Mouse (Mus musculus): ENCODE data around the gene Aox3.

Aox3 gene

DNA sequence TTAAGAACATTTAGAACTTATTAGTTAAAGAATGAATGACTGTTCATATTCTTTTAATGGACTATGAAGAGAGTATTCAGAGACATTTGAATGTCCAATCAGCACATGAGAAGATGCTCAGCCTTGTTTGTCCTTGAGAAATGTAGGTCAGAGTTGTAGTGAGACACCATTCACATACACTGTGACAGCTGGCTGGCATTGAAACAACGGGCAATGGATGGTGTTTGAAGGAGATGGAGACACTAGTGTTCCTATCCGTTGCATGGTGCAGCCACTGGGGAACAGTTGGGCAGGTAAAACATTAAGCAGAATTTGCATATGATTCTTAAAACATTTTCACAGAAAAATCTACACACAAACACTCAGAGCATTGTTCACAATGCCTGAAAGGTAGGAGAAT is 5.9 kb upstream of the Aox3 start:
- DNase-seq (ENCODE audit: low spot score) = no peak

DNA sequence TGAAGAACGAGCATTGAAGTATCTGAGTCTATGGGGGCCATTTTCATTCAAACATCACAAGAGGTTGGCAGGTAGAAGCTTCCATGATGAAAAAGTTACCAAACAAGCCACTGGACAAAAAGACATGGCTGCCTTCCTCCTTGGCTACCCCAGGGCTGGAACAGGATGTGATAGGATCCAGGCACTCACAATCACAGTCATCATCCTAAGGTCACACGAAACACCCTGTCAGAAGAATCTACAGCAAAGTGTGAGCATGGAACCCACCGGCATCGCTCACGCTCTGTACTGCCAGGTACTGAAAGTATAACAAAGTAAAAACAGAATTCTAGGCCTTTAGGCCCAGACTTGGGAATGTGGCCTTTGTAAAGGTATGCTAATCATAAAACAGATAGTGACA is 2.7 kb upstream of the Aox3 start:
- DNase-seq (ENCODE audit: low spot score) = no peak

DNA sequence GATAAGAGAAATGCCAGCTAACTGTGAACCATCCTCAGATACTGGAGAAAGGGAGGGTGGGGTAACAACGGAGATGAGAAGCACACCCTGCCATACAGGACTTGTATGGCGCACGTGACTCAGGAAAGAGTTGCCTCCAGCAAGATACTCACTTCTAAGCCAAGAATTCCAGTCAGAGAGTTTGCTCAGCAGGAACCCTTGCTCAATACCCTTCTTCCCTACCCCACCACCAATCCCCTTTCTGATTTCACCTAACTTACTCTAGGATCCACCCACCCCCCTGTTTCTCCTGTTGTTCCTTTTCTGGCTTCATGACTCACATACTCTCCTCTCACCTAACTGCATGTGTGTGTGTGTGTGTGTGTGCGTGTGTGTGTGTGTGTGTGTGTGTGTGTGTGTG is 1.6 kb upstream of the Aox3 start:
- DNase-seq (ENCODE audit: low spot score) = no peak

DNA sequence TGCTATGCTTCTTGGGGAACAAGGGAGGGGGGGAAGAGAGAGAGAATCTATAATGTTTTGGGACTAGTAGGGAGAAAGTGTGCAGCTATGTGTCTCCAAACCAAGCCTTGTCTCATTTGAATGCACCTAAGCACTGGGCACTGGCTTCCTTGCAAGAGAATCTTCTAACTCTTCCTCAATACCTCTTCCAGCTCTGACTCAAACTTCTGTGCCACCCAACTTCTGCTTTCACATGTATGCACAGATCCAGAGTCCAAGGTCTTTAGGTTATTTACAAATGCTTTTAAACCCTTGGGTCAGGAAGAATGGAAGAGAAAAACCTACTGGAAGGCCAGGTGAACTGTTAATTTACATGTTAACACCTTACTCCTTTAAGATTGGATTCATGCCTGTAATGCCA is 511 bp downstream of the Aox3 start:
- DNase-seq (ENCODE audit: low spot score) = no peak

DNA sequence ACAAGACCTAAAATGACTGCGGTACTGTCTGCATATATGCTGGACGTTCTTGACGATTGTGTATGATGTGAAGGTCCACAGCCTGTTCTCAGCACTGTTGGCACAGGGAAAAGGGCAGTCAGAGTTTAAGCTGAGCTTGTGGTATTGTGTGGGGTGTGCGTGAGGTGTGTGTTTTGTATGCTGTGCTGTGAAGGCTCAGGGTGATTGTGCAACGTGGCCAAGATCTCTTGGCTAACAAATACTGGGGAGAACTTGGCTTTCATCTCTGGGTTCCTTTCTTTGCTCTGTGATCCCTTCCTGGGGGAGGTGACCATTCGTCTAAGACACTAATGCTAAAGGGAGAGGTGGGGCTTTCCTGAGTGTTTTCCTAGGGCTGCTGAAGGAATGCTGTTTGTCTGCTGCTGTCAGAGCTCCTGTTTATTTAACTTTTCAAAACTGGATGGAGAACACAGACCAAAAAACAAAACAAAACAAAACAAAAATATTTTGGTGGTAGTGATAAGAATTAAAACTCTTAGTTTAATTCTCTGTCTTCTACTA is 1.2 kb downstream of the Aox3 start:
- no peak for DNase-seq (ENCODE audit: low spot score)

DNA sequence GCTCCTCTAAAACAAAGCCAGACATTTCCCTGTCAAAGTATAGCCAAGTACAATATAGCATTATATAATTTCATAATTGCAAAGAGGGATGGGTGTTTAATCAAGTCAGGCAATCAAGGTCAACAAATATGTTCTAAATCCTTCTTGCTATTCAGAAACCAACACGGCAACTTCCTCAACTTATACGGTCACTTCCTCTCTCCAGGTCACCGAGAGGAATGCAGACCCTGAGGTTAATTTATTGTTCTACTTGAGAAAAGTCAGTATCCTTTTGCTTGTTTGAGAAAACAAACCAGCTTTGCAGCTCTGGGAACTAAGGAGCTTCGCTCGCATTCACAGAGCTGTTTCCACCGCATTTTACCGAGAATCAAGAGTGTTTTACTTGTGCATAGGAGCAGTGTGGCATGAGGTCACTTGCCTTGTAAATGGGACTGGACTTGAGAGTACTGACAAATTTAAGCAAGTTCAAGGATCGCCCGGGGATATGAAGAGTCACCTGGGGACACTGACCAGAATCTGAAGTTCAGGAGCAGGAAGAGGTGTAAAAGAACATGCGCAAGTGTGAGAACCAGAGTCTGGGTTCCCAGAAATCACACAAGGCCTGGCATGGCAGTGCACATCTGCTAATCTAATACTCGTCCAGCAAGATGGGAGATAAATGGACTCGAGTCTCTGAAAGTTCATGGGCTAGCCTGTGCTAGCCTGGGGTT is 1.9 kb downstream of the Aox3 start:
- no peak for DNase-seq (ENCODE audit: low spot score)

DNA sequence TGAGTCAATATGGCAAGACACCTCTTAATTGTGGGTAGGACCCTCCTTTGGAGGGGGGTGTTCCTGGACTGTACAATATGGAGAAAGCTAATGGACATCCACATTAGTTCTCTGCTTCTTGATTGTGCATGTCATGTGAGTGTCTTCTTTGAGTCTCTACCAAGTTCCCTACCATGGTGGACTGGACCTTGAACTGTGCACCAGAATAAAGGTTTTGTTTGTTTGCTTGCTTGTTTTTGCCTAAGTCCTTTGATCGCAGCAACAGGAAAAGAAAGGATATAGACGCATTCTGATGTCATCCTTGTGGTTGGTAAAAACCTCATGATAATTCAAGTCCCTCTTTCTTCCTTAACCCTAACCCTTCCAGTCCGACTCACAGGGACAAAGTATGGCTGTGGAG is 5.3 kb downstream of the Aox3 start:
- DNase-seq (ENCODE audit: low spot score) = no peak

DNA sequence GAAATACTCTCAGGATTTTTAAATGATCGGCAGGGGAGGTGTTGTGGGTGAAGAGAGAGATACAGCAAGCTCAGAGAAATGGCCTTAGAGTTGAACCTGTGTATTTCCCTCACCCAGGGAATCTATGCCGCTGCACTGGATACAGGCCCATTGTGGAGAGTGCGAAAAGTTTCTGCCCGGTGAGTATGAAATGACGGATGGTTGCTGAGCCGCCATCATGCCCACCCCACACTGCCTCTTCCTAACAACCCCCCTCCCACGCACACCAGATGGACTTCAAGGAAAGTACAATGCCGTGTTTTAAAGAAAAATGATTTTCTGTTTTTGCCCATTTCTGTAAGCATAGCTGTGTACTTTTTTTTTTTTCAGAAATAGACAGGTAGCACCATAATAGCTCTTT is 12.0 kb downstream of the Aox3 start:
- no peak for DNase-seq (ENCODE audit: low spot score)

DNA sequence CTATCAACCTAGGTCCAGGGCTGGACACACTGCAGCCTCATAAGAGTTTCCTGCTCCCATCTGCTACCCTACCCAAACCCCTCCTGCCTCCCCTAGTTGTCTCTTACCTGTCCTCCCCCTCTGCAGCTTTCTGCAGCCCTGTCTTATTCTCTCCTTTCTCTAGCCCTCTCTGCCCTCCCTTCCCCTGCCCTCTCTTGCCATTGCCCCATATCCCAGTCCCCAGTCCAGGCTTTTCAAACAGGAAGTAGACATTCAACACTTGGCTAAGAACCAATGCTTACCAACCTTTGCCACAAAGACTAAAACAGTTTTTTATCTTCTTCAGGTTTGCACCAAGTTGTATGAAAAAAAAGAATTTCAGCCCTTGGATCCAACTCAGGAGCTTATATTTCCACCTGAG is 25.0 kb downstream of the Aox3 start:
- no peak for DNase-seq (ENCODE audit: low spot score)

DNA sequence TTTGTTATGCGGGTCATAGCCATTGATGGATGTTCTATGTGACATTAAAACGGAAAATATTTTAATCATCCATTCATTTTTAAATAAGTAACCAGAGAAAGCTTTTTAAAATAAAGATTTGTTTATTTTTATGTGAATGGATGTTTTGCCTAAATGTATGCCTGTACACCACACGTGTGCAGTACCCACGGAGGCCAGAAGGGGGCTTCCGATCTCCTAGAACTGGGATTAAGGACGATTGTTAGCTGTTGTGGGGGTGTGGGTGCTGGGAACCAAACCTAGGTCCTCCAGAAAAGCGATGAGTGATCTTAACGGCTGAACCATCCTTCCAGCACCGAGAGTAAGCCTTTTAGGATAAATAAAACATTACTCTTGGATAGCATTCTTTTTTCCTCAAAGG is 26.1 kb downstream of the Aox3 start:
- no peak for DNase-seq (ENCODE audit: low spot score)

DNA sequence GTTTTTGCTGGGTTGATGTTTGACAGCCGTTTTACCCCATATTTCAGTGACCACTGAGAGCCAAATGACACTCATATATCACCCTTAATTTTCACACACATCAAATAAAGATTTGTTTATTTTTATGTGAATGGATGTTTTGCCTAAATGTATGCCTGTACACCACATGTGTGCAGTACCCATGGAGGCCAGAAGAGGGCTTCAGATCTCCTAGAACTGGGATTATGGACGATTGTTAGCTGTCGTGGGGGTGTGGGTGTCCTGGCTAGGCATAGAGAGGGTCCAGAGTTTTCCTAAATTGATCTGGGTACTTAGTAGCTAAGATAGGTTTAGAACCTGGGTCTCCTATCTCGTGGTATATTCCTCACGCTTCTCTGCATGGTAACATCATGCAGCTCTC is 27.7 kb downstream of the Aox3 start:
- DNase-seq (ENCODE audit: low spot score) = no peak

DNA sequence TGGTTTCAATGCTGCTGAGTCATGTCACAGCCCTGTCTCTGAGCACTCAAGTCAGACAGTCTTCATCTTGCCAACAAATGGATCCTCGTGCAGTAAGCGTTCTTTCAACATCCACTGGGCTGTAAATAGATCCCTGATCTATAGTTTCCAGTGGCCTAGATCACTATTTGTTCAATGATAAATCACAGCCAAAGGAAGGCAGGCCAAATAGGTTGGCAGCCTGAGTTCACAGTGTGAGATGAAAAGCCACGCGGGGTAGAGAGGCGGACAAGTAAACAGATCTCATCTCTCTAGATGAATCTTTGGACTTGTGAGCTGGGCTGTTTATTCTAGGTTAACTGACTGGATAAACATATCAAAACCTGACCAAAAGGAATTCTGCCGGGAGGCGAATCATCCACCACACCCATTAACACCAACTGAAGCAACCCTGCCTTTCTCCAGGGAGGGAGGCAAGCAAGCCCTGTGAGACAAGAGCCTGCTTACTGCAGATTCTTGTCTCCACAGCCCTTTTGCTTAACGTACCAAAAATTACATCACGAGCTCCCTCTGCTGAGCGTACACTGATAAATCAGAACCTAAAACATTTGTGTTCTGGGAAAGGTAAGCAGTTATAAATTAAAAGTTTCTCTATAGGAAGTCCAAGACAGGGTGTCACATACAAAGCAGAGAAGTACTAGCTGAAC is 31.6 kb downstream of the Aox3 start:
- DNase-seq (ENCODE audit: low spot score) = no peak

DNA sequence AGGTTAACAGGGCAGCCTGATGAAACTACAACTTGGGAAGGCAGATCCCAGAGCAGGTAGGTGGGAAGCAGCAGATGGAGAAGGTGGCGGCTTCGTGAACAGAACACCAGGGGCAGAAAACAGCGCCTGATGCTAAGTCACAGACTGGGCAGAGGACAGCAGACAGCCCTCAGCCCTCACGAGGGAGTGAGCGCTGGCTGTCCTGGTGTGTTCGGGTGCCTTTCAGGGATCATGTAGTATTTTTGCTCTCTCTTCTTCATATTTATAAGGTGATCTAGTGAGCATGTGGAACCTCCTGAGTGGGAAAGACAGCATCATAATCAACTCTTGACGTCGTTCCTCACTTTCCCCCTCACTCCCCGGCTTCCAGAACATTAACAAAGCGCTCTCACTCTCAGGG is 33.1 kb downstream of the Aox3 start:
- DNase-seq (ENCODE audit: low spot score) = no peak

DNA sequence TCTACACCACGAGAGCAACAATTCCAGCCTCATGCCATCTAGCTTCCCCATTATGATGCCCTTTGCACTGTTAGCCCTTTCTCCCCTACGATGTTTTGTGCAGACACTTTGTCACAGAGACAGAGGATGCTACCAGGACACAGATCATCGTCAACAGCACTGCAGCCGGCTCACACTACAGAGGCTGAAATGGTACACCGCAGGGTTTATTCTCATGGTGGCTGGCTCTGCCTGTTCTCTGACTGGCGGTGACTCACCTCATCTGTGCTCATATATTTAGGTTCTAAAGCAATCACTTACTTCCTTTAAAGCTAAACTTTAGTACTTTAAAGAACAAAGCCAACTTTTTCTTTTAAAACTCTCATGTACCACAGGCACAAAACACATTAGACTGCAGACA is 34.8 kb downstream of the Aox3 start:
- no peak for DNase-seq (ENCODE audit: low spot score)

DNA sequence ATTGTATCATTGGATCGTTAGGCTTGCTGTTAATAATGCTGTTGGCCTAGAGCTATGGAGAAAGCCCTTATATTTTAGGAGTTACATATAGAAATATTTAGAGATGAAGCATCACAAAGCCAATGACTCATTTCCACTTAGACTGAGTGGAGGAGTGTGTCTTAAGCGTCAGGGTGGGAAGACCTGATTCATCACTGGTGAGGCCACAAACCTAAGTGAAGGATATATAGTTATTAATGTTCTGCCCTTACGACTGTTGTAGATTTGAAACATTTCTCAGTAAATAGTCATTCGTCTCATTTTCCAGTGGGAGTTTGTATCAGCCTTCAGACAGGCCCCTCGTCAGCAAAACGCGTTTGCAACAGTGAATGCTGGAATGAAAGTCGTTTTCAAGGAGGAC is 39.3 kb downstream of the Aox3 start:
- no peak for DNase-seq (ENCODE audit: low spot score)

DNA sequence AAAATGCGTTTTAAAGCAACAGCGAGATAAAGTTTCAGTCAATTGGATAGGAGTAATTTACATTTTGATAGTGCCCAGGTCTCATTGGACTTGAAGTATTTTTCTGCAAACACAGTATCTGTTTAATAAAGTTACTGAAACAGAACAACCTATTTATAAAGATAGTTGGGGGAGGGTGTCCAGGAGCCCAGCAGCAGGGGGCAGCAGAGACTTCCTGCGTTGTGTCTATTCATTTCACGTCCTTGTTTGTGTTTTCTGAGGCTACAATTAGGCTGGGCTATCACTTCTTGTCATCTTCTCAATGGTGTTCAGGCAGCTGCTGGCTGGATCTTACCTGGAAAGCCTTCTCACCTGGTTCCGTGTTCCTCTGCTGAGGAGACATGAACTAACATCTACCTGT is 43.8 kb downstream of the Aox3 start:
- DNase-seq (ENCODE audit: low spot score) = no peak

DNA sequence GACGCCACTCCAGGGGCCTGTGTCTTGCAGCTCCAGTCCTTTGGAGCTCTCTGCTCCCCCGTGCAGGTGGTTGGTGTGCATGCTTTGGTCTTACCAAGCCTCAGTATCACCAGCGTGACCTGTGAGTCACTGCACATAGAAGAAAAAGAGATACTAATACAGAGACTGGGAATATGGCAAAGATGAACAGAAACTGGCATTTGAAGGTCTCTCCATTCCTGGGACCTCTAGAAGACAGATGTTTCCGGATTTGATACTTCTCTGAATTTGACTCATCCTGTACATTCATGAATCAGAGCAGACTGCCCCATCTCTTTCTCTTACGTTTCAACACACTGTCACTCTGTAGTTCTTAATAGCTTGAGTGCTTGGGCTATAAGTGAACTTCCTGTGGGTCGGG is 57.0 kb downstream of the Aox3 start:
- DNase-seq (ENCODE audit: low spot score) = no peak

DNA sequence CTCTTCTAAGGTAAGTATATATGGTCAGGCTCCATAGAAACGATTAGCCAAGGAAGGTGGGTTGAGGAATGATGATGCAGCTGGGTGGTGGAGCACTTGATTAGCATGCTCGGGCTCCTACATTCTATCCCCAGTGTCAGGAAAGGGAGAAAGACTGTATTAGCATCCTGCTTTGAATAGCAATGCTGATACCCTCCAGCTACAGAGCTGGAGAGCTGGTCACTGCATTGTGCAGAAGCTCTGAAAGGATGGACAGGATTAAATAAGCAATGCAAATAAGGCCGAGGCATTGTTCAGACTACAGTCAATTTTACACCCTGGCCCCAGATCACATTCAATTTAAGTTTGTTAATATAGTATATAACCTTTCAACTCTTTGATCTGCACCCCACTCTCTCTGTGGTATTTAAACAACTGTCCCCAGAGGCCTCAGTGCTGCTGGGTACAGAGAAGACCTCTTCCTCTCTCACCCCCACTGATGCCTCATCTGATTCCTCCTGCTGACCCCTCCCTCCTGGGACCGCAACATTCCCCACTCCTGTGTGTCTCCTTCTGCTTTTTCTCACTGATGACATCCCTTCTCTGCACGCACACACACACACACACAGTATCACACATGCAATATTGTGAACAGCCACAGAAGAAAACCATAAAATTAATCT is 75.7 kb downstream of the Aox3 start:
- no peak for DNase-seq (ENCODE audit: low spot score)

DNA sequence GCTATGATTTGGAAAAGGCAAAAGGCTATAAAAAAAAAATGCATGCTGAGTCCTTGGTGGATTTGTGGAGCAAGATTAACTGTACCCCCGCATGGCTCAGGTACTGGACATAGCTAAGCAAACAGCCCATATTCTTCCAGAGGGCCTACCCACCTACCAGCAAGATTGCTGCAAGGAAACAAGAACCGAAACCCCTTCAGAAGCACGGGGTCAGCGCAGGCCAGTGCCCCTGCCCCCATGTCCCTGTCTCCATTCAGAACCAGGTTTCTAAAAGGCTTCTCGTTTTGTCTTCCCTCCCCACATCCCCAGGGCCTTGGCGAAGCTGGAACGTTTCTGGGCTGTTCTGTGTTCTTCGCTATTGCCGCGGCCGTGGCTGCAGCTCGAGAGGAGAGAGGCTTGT is 81.4 kb downstream of the Aox3 start:
- DNase-seq (ENCODE audit: low spot score) = no peak

DNA sequence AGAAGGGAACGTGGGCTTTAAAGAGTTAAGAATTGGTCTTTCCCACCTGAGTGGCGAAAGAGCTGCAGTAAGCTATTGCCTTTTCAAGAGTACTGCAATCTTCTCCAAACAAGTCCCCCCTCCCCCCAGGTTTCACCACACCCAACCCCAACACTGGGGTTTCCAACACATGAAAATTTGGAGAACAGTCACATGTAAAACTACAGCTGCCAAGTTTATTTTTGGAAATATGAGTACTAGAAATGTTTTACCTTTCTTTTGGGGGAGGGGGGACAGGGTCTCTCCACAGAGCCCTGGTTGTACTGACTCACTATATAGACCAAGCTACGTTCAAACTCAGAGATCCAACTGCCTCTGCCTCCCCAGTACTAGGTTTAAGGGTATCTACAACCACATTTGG is 82.1 kb downstream of the Aox3 start:
- DNase-seq (ENCODE audit: low spot score) = no peak

DNA sequence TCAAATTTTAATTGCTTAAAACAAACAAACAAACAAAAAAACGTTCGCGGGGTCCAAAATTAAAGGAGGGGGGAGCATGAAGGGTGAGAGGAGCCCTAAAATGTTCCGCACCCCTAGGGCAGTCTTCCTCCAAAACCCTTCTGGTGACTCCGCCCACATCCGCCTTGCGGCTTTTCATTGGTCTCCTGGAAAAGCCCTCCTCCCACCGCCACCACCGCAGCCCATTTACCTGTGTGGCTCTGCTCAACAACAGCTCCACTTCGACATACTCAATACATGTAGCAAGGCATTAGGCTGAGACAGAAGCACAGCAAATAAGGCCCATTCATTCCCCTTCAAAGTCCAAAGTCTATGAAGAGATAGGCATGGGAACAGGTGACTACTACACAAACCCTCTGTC is 82.6 kb downstream of the Aox3 start:
- peak; percentile 1 for DNase-seq (ENCODE audit: low spot score)

DNA sequence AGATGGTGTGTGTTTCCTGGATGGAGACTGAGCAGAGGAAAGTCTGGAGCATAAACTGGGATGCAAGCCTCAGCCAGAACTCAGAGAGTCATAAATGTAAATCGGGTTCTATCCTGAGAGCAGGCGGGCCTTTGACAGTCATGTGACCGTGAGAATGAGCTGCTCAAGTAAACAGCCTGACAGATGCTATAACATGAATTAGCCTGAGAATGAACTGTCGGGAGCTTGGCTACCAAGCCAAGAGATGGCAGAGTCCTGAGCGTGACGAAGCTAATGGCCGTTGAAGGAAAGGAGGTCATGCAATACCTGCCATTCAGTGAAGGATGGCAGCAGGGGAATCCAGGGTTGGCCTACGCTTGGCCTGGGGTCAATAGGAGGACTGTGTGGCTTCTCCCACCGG is 84.1 kb downstream of the Aox3 start:
- DNase-seq (ENCODE audit: low spot score) = no peak

DNA sequence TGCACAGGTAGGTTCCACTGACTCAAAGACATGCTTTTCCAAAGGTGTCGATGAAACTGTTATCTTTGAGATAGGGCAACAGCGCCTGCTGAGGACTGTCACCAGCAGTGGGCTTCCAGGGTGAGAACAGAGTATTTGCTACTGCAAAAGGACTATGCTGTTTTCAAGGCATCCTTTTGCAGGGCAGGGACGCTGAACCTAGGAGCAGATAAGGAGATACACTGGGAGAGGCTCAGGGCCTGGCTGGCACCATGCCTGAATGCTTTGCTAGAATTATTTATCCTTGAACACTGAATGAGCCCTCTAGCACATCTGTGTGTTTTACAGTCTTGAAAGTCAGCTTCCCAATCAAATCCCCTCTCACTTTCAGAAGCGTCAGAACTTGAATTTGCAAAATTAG is 85.5 kb downstream of the Aox3 start:
- no peak for DNase-seq (ENCODE audit: low spot score)

All from c-Kit-positive CD71-positive TER-119-positive erythroid progenitor cells, embryonic 14.5 days (primary cell).